Mouse (Mus musculus): Measurements from ENCODE around the gene Zfp414. TPM values are rescaled to one million over a fixed set of nuclear protein-coding genes. Genes with fewer than 3 reads are reported as not detected.

Gene Zfp414
- polyA plus RNA-seq (2012; rRNA removed; ENCODE audit: low replicate concordance): 60.5 and 86.8 TPM in 2 replicates

GRCm38 (mm10) chr17:33628621-33629486 is at the start of gene Zfp414:
TSS of gene Zfp414 (plus strand) at chr17:33629090.

GRCm38 (mm10) chr17:33637516-33638276 is 8.8 kb downstream of the Zfp414 start, which contains the start of gene Pram1:
TSS of gene Pram1 (plus strand) at chr17:33638056.

Other genes starting within 250 kb of the Zfp414 start
- gene Zfp101, start 234.4 kb upstream of the Zfp414 start, polyA plus RNA-seq (2012; rRNA removed; ENCODE audit: low replicate concordance): 1.8 and 2.9 TPM in 2 replicates
- 0.39 and 0.52 TPM in 2 replicates for gene Actl9, start 196.2 kb upstream of the Zfp414 start, polyA plus RNA-seq (2012; rRNA removed; ENCODE audit: low replicate concordance)
- 114 and 141 TPM in 2 replicates for gene Adamts10, start 104.9 kb upstream of the Zfp414 start, polyA plus RNA-seq (2012; rRNA removed; ENCODE audit: low replicate concordance)
- 9.9 and 15.9 TPM in 2 replicates for gene Myo1f, start 73.4 kb upstream of the Zfp414 start, polyA plus RNA-seq (2012; rRNA removed; ENCODE audit: low replicate concordance)
- 0.62 and 1.7 TPM in 2 replicates for gene Pram1, start 9.0 kb downstream of the Zfp414 start, polyA plus RNA-seq (2012; rRNA removed; ENCODE audit: low replicate concordance)
- 49.4 and 85.8 TPM in 2 replicates for gene Hnrnpm, start 57.8 kb downstream of the Zfp414 start, polyA plus RNA-seq (2012; rRNA removed; ENCODE audit: low replicate concordance)
- 134 and 205 TPM in 2 replicates for gene March2, start 89.6 kb downstream of the Zfp414 start, polyA plus RNA-seq (2012; rRNA removed; ENCODE audit: low replicate concordance)
- gene Rab11b, start 131.4 kb downstream of the Zfp414 start, polyA plus RNA-seq (2012; rRNA removed; ENCODE audit: low replicate concordance): 367 and 417 TPM in 2 replicates
- gene Angptl4, start 152.7 kb downstream of the Zfp414 start, polyA plus RNA-seq (2012; rRNA removed; ENCODE audit: low replicate concordance): 131 and 603 TPM in 2 replicates
- gene Kank3, start 181.4 kb downstream of the Zfp414 start, polyA plus RNA-seq (2012; rRNA removed; ENCODE audit: low replicate concordance): 124 and 438 TPM in 2 replicates
- gene Rps28, start 195.5 kb downstream of the Zfp414 start, polyA plus RNA-seq (2012; rRNA removed; ENCODE audit: low replicate concordance): 443 and 1,172 TPM in 2 replicates
- gene Ndufa7, start 195.5 kb downstream of the Zfp414 start, polyA plus RNA-seq (2012; rRNA removed; ENCODE audit: low replicate concordance): 619 and 635 TPM in 2 replicates
- gene Cd320, start 214.0 kb downstream of the Zfp414 start, polyA plus RNA-seq (2012; rRNA removed; ENCODE audit: low replicate concordance): 142 and 168 TPM in 2 replicates
- not detected in 2 replicates for gene Gm7029, start 244.7 kb downstream of the Zfp414 start, polyA plus RNA-seq (2012; rRNA removed; ENCODE audit: low replicate concordance)